Mouse (Mus musculus): Measurements from ENCODE around the gene Sult3a1. TPM values are rescaled to one million over a fixed set of nuclear protein-coding genes. Genes with fewer than 3 reads are reported as not detected.

Sult3a1 gene
- polyA plus RNA-seq, 1 experiment from 2014 or later, result not detected

Other genes with a start within 250 kb of the Sult3a1 start
- gene Clvs2, start 233.0 kb upstream of the Sult3a1 start, polyA plus RNA-seq (2016; fragmentation: Nextera tagmentation; extraction: Ambion mirVana), result 0.31 and 0.46 TPM in 2 replicates
- gene Sult3a2, start 71.0 kb upstream of the Sult3a1 start, polyA plus RNA-seq (2016; fragmentation: Nextera tagmentation; extraction: Ambion mirVana), result not detected in 2 replicates
- 0.04 and 0.07 TPM in 2 replicates for gene Rsph4a, start 47.4 kb downstream of the Sult3a1 start, polyA plus RNA-seq (2016; fragmentation: Nextera tagmentation; extraction: Ambion mirVana)
- 22.8 and 23.0 TPM in 2 replicates for gene Zup1, start 93.5 kb downstream of the Sult3a1 start, polyA plus RNA-seq (2016; fragmentation: Nextera tagmentation; extraction: Ambion mirVana)
- gene Rwdd1, start 161.9 kb downstream of the Sult3a1 start, polyA plus RNA-seq (2016; fragmentation: Nextera tagmentation; extraction: Ambion mirVana), result 149 and 153 TPM in 2 replicates
- gene Trappc3l, start 179.9 kb downstream of the Sult3a1 start, polyA plus RNA-seq (2016; fragmentation: Nextera tagmentation; extraction: Ambion mirVana), result not detected in 2 replicates
- not detected in 2 replicates for gene Calhm4, start 186.6 kb downstream of the Sult3a1 start, polyA plus RNA-seq (2016; fragmentation: Nextera tagmentation; extraction: Ambion mirVana)
- gene Calhm5, start 238.8 kb downstream of the Sult3a1 start, polyA plus RNA-seq (2016; fragmentation: Nextera tagmentation; extraction: Ambion mirVana), result 0.11 and 0.12 TPM in 2 replicates